Mouse (Mus musculus) CD8-positive naive resting alpha-beta T cell, adult 2 months (primary cell): ENCODE data around the gene Gm7970.
"Not testable (repeated sequence)": the region's sequence is repeated elsewhere in the genome, so short reads cannot be mapped to it uniquely, and the experiment has no call there.

Experiments used
- DNase-seq, 2 experiments: peaks; one replicate each; pipeline ENCODE4 v3.0.0; 2022; ENCODE audit warnings: low read depth in 2 of 2, low spot score in 2 of 2

Gene Gm7970

DNA sequence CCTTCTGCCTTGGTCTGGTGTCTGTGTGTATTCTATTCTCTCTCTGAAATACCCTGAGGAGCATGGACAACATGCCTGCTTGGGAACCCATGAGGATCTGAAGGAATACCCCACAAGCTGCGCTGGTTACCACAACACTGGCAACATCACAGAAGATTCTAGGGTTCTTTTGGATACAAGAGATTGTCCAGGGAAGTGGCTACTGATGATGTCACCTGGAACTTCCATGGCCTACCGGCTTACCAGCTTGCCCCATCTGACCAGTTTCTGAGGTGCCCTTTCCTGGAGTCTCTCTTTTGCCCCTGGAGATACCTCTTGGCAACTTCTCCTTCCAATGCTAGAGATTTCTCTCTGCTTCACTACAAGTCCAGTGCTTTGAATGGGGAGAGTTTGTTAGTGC is at the start of gene Gm7970:
Gene Gm7970 (minus strand): TSS at position 101 of the 400 bp plus-strand sequence.
- DNase-seq: not testable (repeated sequence)

DNA sequence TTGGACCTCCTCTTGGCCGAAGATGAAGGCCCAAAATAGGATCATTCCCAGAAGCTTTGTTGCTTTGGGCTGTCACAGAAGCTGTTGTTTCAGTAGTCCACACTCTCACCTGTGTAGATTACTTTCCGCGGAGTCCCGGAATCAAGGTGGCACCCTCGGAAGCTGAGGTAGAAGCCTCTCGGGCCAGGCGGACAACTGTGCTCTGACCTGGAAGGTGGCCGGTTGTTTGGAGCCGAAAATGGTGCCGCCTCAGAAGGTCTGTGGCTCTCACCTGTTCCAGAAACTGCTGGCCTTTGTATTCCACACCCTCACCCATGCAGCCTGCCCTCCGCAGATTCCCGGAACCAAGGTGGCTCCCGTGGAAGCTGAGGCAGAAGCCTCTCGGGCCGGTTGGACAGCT is 45.6 kb upstream of the Gm7970 start:
- not testable (repeated sequence) for DNase-seq

DNA sequence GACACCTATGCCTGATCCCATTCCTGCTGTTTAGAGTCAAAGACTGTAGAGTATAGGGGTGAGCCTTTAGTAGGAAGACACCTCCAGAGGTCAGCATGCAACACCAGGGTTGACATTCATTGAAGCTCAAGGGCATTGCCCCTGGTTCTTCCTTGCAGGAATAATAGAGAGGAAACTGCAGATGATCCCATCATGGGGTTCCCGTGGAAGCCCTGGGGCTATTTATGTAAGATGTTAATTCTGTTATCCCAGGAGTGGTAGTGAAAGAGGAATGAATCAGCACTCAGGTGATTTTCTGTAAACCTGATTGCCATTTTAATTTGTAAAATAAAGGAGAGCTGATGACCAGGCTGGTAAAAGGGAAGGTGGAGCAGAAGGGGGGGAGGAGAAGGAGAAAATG is 31.0 kb upstream of the Gm7970 start:
- not testable (repeated sequence) for DNase-seq

DNA sequence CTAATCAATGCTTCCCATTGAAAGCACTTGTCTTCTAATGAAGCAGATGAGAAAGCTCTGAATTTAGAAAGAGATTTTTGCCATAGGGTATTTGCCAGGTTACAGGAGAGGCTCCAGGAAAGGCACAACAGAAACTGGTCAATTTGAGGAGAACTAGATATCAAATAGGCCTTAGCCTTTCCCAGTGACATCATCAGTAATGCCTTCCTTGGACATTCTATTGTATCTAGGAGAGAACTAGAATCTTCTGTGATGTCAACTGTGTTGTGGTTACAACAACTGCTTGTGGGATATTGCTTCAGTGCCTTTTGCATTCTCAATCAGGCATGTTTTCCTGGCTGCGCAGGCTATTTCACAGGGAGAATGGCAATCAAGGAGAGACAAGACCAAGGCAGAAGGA is 17.5 kb upstream of the Gm7970 start, which contains the start of gene 1700049E17Rik2:
Gene 1700049E17Rik2 (plus strand): TSS at position 301 of the 400 bp plus-strand sequence.
- not testable (repeated sequence) for DNase-seq

DNA sequence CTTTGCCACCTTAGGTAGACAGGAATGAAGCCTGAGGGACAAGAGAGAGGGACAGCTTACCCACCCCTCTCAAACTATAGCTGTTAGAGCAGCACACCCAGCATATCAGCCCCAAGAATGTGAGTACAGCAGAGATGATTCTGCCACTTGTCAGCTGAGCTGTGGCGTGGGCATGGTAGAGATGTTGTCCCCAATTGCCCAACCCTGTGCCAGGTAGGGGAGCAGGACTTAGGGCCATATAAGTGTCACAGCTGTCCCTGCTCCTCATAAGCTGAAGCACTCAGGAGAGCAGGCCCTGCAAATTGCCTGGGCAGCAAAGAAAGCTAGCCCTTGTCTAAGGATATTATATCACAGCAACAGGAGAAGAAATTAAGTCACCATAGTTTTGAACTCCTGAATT is 30.7 kb downstream of the Gm7970 start:
- not testable (repeated sequence) for DNase-seq

DNA sequence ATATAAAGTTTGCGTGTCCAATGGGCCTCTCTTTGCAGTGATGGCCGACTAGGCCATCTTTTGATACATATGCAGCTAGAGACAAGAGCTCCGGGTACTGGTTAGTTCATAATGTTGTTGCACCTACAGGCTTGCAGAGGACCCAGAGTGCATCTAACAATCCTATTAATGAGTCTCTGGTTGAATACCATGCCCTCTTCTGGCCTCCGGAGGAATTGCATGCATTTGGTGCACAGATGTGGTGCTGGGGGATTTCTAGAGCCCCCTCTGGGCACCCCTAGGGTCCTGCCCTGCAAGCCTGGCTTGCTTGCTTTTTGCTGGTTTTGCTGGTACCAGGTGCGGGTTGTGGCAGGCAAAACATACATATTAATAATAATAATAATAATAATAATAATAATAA is 34.7 kb downstream of the Gm7970 start:
- DNase-seq: not testable (repeated sequence)
